Mouse (Mus musculus): ENCODE measurements around the gene Olfr1196. TPM values are rescaled to one million over a fixed set of nuclear protein-coding genes. Genes with fewer than 3 reads are reported as not detected.
"Not testable (repeated sequence)": the region's sequence is repeated elsewhere in the genome, so short reads cannot be mapped to it uniquely, and the experiment has no call there.

Gene Olfr1196
- not detected in 2 replicates for polyA plus RNA-seq (2012; ENCODE audit: insufficient read depth, insufficient read length, low replicate concordance, missing spikeins)

DNA sequence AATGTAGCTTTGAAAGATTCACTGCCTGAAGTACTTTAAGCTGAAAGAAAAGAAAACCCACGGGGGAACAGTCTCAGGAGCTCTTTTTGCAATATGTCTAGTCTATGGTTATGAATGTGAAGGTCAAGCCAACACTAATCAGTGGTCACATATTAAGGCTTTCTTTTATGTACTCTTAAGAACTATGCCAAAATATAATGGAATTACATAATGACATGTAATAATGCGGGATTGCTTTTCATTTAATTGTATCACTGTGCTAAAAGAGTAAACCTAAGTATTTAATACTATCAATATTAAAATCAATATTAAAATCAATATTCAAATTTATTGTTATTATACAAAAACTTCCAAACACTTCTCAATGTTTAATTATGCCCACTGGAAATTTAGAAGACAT lies at the start of gene Olfr1196:
TSS of gene Olfr1196 (minus strand) at position 101 of the 400 bp plus-strand sequence.
- Histone ChIP-seq H3K4me3 (ENCODE audit: insufficient read depth, low read depth, low read length) (no peak within 1 kb of the TSS), H3K4me1 (ENCODE audit: control insufficient read depth, insufficient read depth, low read length) (no peaks in the 10 kb centered on the region), H3K27ac (ENCODE audit: insufficient read depth, low read depth, low read length) (no peak within 1 kb of the TSS)
- TF ChIP-seq POLR2A (IDR thresholded peaks at IDR 0.05; ENCODE audit: insufficient read depth, low read depth, low read length) (no peak), CTCF (IDR thresholded peaks at IDR 0.05; ENCODE audit: insufficient read depth, low read depth, low read length) (no peak)
- WGBS, result 92% methylated on average over 2 of the region's 2 CpGs

DNA sequence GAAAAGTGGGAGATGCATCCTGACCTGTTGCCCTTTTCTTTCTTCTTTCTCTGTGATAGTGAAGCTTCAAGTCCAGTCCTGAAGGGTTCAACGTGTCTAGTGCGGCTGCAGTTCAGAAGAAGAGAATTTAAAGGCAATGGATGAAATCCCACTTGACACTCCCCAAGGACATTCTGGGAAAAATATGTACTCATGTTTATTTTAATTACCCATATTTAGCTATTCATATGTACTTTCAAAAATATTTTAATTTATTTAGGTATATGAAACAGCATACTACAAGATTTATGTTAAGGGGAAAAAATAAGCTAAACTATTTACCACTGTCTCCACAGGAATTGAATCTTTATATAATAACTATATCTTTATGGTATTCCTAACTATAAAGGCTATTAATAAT lies 46.9 kb upstream of the Olfr1196 start, which contains the start of gene Olfr1198:
TSS of gene Olfr1198 (minus strand) at position 101 of the 400 bp plus-strand sequence.
- Histone ChIP-seq H3K4me1 (ENCODE audit: control insufficient read depth, insufficient read depth, low read length) (no peaks in the 10 kb centered on the region), H3K27ac (ENCODE audit: insufficient read depth, low read depth, low read length) (no peak within 1 kb of the TSS), H3K4me3 (ENCODE audit: insufficient read depth, low read depth, low read length) (no peak within 1 kb of the TSS)
- 95% methylated on average over 2 of the region's 2 CpGs for WGBS
- TF ChIP-seq POLR2A (IDR thresholded peaks at IDR 0.05; ENCODE audit: insufficient read depth, low read depth, low read length) (no peak), CTCF (IDR thresholded peaks at IDR 0.05; ENCODE audit: insufficient read depth, low read depth, low read length) (no peak)

DNA sequence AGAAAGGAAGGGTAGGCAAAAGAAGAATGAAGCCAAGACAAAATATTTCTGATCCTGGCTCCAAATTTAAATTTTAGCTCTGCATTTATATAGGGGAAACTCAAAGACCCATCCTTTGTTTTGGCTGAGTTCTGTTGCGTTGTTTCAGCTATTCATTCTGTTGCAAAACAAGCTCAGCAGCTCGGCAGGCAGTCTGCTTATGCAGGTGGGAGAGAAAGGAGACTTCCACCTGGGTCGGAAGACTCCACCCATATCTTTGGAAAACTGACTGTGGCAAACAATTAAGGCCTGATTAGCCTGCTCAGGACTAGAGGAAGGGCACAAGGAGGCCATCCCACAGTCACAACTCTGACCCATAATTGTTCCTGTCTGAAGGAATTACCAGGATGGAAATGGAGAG lies 39.0 kb upstream of the Olfr1196 start:
- Histone ChIP-seq H3K4me1 (ENCODE audit: control insufficient read depth, insufficient read depth, low read length) (no peaks in the 10 kb centered on the region), H3K27ac (ENCODE audit: insufficient read depth, low read depth, low read length) (no peak overlapping the region), H3K4me3 (ENCODE audit: insufficient read depth, low read depth, low read length) (no peak overlapping the region)
- no peak for TF ChIP-seq CTCF (IDR thresholded peaks at IDR 0.05; ENCODE audit: insufficient read depth, low read depth, low read length)
- no peak for TF ChIP-seq POLR2A (IDR thresholded peaks at IDR 0.05; ENCODE audit: insufficient read depth, low read depth, low read length)
- WGBS, result 70% methylated on average over 3 of the region's 3 CpGs

DNA sequence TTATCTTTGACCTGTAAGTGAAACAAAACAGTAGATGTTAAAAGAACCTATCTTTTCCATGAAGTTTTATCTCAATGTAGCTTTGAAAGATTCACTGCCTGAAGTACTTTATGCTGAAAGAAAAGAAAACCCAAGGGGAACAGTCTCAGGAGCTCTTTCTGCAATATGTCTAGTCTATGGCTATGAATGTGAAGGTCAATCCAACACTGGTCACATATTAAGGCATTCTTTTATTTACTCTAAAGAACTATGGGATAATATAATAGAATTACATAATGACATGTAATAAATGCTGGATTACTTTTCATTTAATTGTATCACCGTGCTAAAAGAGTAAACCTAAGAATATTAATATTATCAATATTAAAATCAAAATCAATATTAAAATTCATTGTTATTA lies 27.9 kb upstream of the Olfr1196 start, which contains the start of gene Olfr1197:
TSS of gene Olfr1197 (minus strand) at position 101 of the 400 bp plus-strand sequence.
- Histone ChIP-seq H3K27ac (ENCODE audit: insufficient read depth, low read depth, low read length) (no peak within 1 kb of the TSS), H3K4me1 (ENCODE audit: control insufficient read depth, insufficient read depth, low read length) (no peaks in the 10 kb centered on the region), H3K4me3 (ENCODE audit: insufficient read depth, low read depth, low read length) (no peak within 1 kb of the TSS)
- 83% methylated on average over 1 of the region's 1 CpGs for WGBS
- TF ChIP-seq POLR2A (IDR thresholded peaks at IDR 0.05; ENCODE audit: insufficient read depth, low read depth, low read length), result no peak
- no peak for TF ChIP-seq CTCF (IDR thresholded peaks at IDR 0.05; ENCODE audit: insufficient read depth, low read depth, low read length)

DNA sequence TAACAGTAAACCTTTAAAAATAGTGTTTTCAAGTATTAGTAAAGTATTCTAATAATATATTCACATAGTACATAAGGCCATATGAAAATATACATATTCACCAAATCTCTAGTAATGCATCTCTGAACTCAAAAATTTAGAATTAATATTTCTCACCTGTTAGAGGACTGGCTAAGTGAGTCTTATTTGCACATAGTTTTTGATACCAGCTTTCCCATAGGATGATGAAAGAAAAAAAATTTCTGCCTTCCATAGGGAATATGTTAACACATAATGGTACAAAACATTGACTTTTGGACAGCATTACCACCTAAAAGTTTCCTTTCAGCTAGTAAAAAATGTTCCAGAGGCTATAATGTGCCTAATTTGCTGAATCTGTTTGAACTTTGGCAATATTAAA lies 15.3 kb downstream of the Olfr1196 start, which contains the start of gene Olfr1195:
TSS of gene Olfr1195 (minus strand) at position 101 of the 400 bp plus-strand sequence.
- H3K4me3 ChIP-seq (ENCODE audit: insufficient read depth, low read depth, low read length), result no peak within 1 kb of the TSS
- H3K4me1 ChIP-seq (ENCODE audit: control insufficient read depth, insufficient read depth, low read length), result no peaks in the 10 kb centered on the region
- TF ChIP-seq POLR2A (IDR thresholded peaks at IDR 0.05; ENCODE audit: insufficient read depth, low read depth, low read length) (no peak), CTCF (IDR thresholded peaks at IDR 0.05; ENCODE audit: insufficient read depth, low read depth, low read length) (no peak)
- H3K27ac ChIP-seq (ENCODE audit: insufficient read depth, low read depth, low read length), result no peak within 1 kb of the TSS

GRCm38 (mm10) chr2:88675328-88675727 lies 29.1 kb downstream of the Olfr1196 start, which contains the start of gene Olfr1193:
TSS of gene Olfr1193 (plus strand) at chr2:88675628.
- H3K4me3 ChIP-seq (ENCODE audit: insufficient read depth, low read depth, low read length), result not testable (repeated sequence)

GRCm38 (mm10) chr2:88648209-88648608 lies 56.2 kb downstream of the Olfr1196 start, which contains the start of gene Olfr1192-ps1:
TSS of gene Olfr1192-ps1 (plus strand) at chr2:88648509.
- WGBS, result 17% methylated on average over 1 of the region's 1 CpGs

More at GRCm38 (mm10) chr2:88675328-88675727, 29.1 kb downstream of the Olfr1196 start, which contains the start of gene Olfr1193:
- not testable (repeated sequence) for H3K4me1 ChIP-seq (ENCODE audit: control insufficient read depth, insufficient read depth, low read length); H3K27ac ChIP-seq (ENCODE audit: insufficient read depth, low read depth, low read length)

More at GRCm38 (mm10) chr2:88648209-88648608, 56.2 kb downstream of the Olfr1196 start, which contains the start of gene Olfr1192-ps1:
- TF ChIP-seq POLR2A (IDR thresholded peaks at IDR 0.05; ENCODE audit: insufficient read depth, low read depth, low read length) (no peak), CTCF (IDR thresholded peaks at IDR 0.05; ENCODE audit: insufficient read depth, low read depth, low read length) (no peak)
- no peak within 1 kb of the TSS for H3K27ac ChIP-seq (ENCODE audit: insufficient read depth, low read depth, low read length)
- H3K4me1 ChIP-seq (ENCODE audit: control insufficient read depth, insufficient read depth, low read length), result no peaks in the 10 kb centered on the region
- H3K4me3 ChIP-seq (ENCODE audit: insufficient read depth, low read depth, low read length), result no peak within 1 kb of the TSS

Other genes with a start within 250 kb of the Olfr1196 start
- gene Olfr1183, start 249.7 kb downstream of the Olfr1196 start, polyA plus RNA-seq (2012; ENCODE audit: insufficient read depth, insufficient read length, low replicate concordance, missing spikeins), result not detected in 2 replicates
- gene Olfr1184, start 221.0 kb downstream of the Olfr1196 start, polyA plus RNA-seq (2012; ENCODE audit: insufficient read depth, insufficient read length, low replicate concordance, missing spikeins), result not detected in 2 replicates
- not detected in 2 replicates for gene Olfr1185-ps1, start 211.3 kb downstream of the Olfr1196 start, polyA plus RNA-seq (2012; ENCODE audit: insufficient read depth, insufficient read length, low replicate concordance, missing spikeins)
- not detected in 2 replicates for gene Olfr1186, start 186.0 kb downstream of the Olfr1196 start, polyA plus RNA-seq (2012; ENCODE audit: insufficient read depth, insufficient read length, low replicate concordance, missing spikeins)
- gene Olfr1188, start 147.7 kb downstream of the Olfr1196 start, polyA plus RNA-seq (2012; ENCODE audit: insufficient read depth, insufficient read length, low replicate concordance, missing spikeins), result not detected in 2 replicates
- gene Olfr1189, start 118.1 kb downstream of the Olfr1196 start, polyA plus RNA-seq (2012; ENCODE audit: insufficient read depth, insufficient read length, low replicate concordance, missing spikeins), result not detected in 2 replicates
- gene Olfr1191-ps1, start 64.1 kb downstream of the Olfr1196 start, polyA plus RNA-seq (2012; ENCODE audit: insufficient read depth, insufficient read length, low replicate concordance, missing spikeins), result not detected in 2 replicates
- 63.7 TPM in 1 of 2 replicates, not detected in the other for gene Olfr1192-ps1, start 56.1 kb downstream of the Olfr1196 start, polyA plus RNA-seq (2012; ENCODE audit: insufficient read depth, insufficient read length, low replicate concordance, missing spikeins)
- not detected in 2 replicates for gene Olfr1193, start 29.0 kb downstream of the Olfr1196 start, polyA plus RNA-seq (2012; ENCODE audit: insufficient read depth, insufficient read length, low replicate concordance, missing spikeins)
- gene Olfr1195, start 15.4 kb downstream of the Olfr1196 start, polyA plus RNA-seq (2012; ENCODE audit: insufficient read depth, insufficient read length, low replicate concordance, missing spikeins), result not detected in 2 replicates
- not detected in 2 replicates for gene Olfr1197, start 27.8 kb upstream of the Olfr1196 start, polyA plus RNA-seq (2012; ENCODE audit: insufficient read depth, insufficient read length, low replicate concordance, missing spikeins)
- gene Olfr1198, start 46.8 kb upstream of the Olfr1196 start, polyA plus RNA-seq (2012; ENCODE audit: insufficient read depth, insufficient read length, low replicate concordance, missing spikeins), result not detected in 2 replicates
- not detected in 2 replicates for gene Olfr1199, start 55.9 kb upstream of the Olfr1196 start, polyA plus RNA-seq (2012; ENCODE audit: insufficient read depth, insufficient read length, low replicate concordance, missing spikeins)
- gene Olfr1200, start 65.9 kb upstream of the Olfr1196 start, polyA plus RNA-seq (2012; ENCODE audit: insufficient read depth, insufficient read length, low replicate concordance, missing spikeins), result not detected in 2 replicates
- gene Olfr1201, start 88.4 kb upstream of the Olfr1196 start, polyA plus RNA-seq (2012; ENCODE audit: insufficient read depth, insufficient read length, low replicate concordance, missing spikeins), result not detected in 2 replicates
- not detected in 2 replicates for gene Olfr1202, start 109.9 kb upstream of the Olfr1196 start, polyA plus RNA-seq (2012; ENCODE audit: insufficient read depth, insufficient read length, low replicate concordance, missing spikeins)
- not detected in 2 replicates for gene Olfr1205, start 125.1 kb upstream of the Olfr1196 start, polyA plus RNA-seq (2012; ENCODE audit: insufficient read depth, insufficient read length, low replicate concordance, missing spikeins)
- gene Olfr1204, start 144.7 kb upstream of the Olfr1196 start, polyA plus RNA-seq (2012; ENCODE audit: insufficient read depth, insufficient read length, low replicate concordance, missing spikeins), result not detected in 2 replicates
- gene Olfr1206, start 158.6 kb upstream of the Olfr1196 start, polyA plus RNA-seq (2012; ENCODE audit: insufficient read depth, insufficient read length, low replicate concordance, missing spikeins), result not detected in 2 replicates
- gene Olfr1208, start 197.7 kb upstream of the Olfr1196 start, polyA plus RNA-seq (2012; ENCODE audit: insufficient read depth, insufficient read length, low replicate concordance, missing spikeins), result not detected in 2 replicates
- gene Olfr1209, start 210.6 kb upstream of the Olfr1196 start, polyA plus RNA-seq (2012; ENCODE audit: insufficient read depth, insufficient read length, low replicate concordance, missing spikeins), result not detected in 2 replicates
- gene Olfr1211, start 233.5 kb upstream of the Olfr1196 start, polyA plus RNA-seq (2012; ENCODE audit: insufficient read depth, insufficient read length, low replicate concordance, missing spikeins), result not detected in 2 replicates
- not detected in 2 replicates for gene Olfr1212, start 249.4 kb upstream of the Olfr1196 start, polyA plus RNA-seq (2012; ENCODE audit: insufficient read depth, insufficient read length, low replicate concordance, missing spikeins)